Mouse (Mus musculus): ENCODE data around the gene Pcnt.

Gene Pcnt

GRCm38 (mm10) chr10:76316194-76316593 lies 126.4 kb downstream of the Pcnt start:
- DNase-seq (ENCODE audit: low spot score) = no peak

DNA sequence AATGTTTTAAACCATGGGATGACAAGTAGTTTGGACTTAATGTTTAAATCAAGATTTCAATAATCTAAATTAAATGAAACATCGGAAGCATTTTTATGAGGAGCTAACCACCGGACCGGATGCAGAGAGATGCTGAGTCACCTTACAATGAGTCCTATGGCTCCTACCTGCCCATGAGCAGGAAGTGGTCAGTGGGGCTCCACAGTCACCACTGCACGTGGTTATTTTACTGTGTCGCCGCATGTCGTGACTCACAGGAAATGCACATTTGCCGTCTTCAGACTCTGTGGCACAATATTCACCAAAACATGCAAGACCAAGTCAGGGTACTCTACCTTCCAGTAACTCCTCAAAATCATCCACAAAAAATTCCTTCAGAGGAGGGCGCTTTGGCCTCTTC lies 135.8 kb downstream of the Pcnt start:
- DNase-seq (ENCODE audit: low spot score) = no peak

Data from ovary, postnatal 36 days (tissue).